Mouse (Mus musculus): ENCODE data around the gene Dtx4. TPM values are rescaled to one million over a fixed set of nuclear protein-coding genes. Genes with fewer than 3 reads are reported as not detected.
A peak's percentile ranks its signal among the peaks of the same experiment; 100 is the strongest.

Gene Dtx4
- polyA plus RNA-seq, 1 experiment from 2014 or later: 15.3 TPM

DNA sequence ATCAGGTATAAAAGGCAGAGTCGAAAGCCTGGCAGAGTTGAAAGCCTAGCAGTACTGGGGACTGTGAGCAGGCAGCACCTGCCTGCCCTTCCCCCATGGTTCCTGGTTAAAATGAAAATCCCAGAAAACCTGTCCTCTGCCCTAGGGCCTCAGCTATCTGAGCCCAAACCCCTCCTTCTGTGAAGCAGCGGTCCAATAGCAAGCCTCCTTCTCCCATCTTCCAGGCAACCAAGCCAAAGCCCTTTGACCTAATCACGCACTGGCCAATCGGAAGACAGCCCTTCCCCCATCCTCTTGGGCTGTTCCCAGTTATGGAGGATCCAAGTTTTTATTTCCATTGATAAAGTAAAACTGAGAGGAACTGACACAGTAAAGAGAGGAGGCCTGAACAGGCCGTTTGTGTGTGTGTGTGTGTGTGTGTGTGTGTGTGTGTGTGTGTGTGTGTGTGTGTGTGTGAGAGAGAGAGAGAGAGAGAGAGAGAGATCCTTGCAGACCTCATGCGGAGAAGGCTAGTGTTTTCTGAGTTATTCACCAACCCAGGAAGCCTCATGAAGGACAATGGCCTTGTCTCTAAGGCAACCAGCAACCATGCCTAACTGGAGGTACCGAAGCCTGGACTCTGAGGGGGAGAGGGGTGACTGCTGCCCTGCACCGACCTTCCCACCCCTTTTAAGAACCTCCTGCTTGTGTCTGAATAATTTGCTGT is 12.1 kb downstream of the Dtx4 start:
- DNase-seq (ENCODE audit: low spot score) (peak; percentile 73), ATAC-seq (peak; percentile 72)
- H3K9ac ChIP-seq (ENCODE audit: low read length): peak overlapping the region; percentile 37; the same call in 1 of the 2 replicates
- peak overlapping the region; percentile 72 for H3K27ac ChIP-seq (ENCODE audit: low read depth, low read length)
- WGBS: 3% methylated on average over 8 of the region's 8 CpGs
- no peak overlapping the region for H3K4me3 ChIP-seq (ENCODE audit: low read depth, low read length)
- H3K4me1 ChIP-seq (ENCODE audit: control insufficient read depth, insufficient read depth, low read length): peaks cover 18% of the 10 kb centered on the region
- no peaks in the 10 kb centered on the region for H3K9me3 ChIP-seq (replicated peaks; ENCODE audit: control insufficient read depth, low read length)
- H3K27me3 ChIP-seq (replicated peaks; ENCODE audit: control insufficient read depth, insufficient read depth, low read length): no peaks in the 10 kb centered on the region
- peak overlapping the region; percentile 9; the same call in 1 of the 2 replicates for H3K4me2 ChIP-seq (ENCODE audit: low read length)
- H3K36me3 ChIP-seq (ENCODE audit: control insufficient read depth, insufficient read depth, low read length): peaks cover 41% of the 10 kb centered on the region

GRCm38 (mm10) chr19:12488205-12488966 is 12.9 kb downstream of the Dtx4 start:
- Histone ChIP-seq H3K27me3 (replicated peaks; ENCODE audit: control insufficient read depth, insufficient read depth, low read length) (no peaks in the 10 kb centered on the region), H3K9ac (ENCODE audit: low read length) (peak overlapping the region; percentile 37; the same call in 1 of the 2 replicates), H3K9me3 (replicated peaks; ENCODE audit: control insufficient read depth, low read length) (no peaks in the 10 kb centered on the region), H3K27ac (ENCODE audit: low read depth, low read length) (peak overlapping the region; percentile 72), H3K36me3 (ENCODE audit: control insufficient read depth, insufficient read depth, low read length) (peaks cover 48% of the 10 kb centered on the region), H3K4me2 (ENCODE audit: low read length) (peak overlapping the region; percentile 7; the same call in 1 of the 2 replicates), H3K4me1 (ENCODE audit: control insufficient read depth, insufficient read depth, low read length) (peaks cover 15% of the 10 kb centered on the region), H3K4me3 (ENCODE audit: low read depth, low read length) (no peak overlapping the region)
- WGBS: 7% methylated on average over 9 of the region's 9 CpGs
- peak; percentile 53 for ATAC-seq
- peak; percentile 28 for DNase-seq (ENCODE audit: low spot score)

- WGBS: 90% methylated on average over 12 of the region's 12 CpGs
- no peak overlapping the region for H3K4me3 ChIP-seq (ENCODE audit: low read depth, low read length)
- no peak overlapping the region for H3K9ac ChIP-seq (ENCODE audit: low read length)
- H3K4me1 ChIP-seq (ENCODE audit: control insufficient read depth, insufficient read depth, low read length): peaks cover 15% of the 10 kb centered on the region
- no peak overlapping the region for H3K4me2 ChIP-seq (ENCODE audit: low read length)
- H3K9me3 ChIP-seq (replicated peaks; ENCODE audit: control insufficient read depth, low read length): no peaks in the 10 kb centered on the region
- ATAC-seq (no peak), DNase-seq (ENCODE audit: low spot score) (no peak)
- no peaks in the 10 kb centered on the region for H3K27me3 ChIP-seq (replicated peaks; ENCODE audit: control insufficient read depth, insufficient read depth, low read length)
- H3K27ac ChIP-seq (ENCODE audit: low read depth, low read length): peak overlapping the region; percentile 72; the same call in 1 of the 2 replicates
- H3K36me3 ChIP-seq (ENCODE audit: control insufficient read depth, insufficient read depth, low read length): peaks cover 56% of the 10 kb centered on the region
Measured at GRCm38 (mm10) chr19:12487511-12488204, 13.6 kb downstream of the Dtx4 start.

- ATAC-seq (no peak), DNase-seq (ENCODE audit: low spot score) (no peak)
- H3K27ac ChIP-seq (ENCODE audit: low read depth, low read length): no peak overlapping the region
- no peaks in the 10 kb centered on the region for H3K9me3 ChIP-seq (replicated peaks; ENCODE audit: control insufficient read depth, low read length)
- no peaks in the 10 kb centered on the region for H3K27me3 ChIP-seq (replicated peaks; ENCODE audit: control insufficient read depth, insufficient read depth, low read length)
- 87% methylated on average over 6 of the region's 6 CpGs for WGBS
- no peak overlapping the region for H3K4me3 ChIP-seq (ENCODE audit: low read depth, low read length)
- no peak overlapping the region for H3K4me2 ChIP-seq (ENCODE audit: low read length)
- H3K4me1 ChIP-seq (ENCODE audit: control insufficient read depth, insufficient read depth, low read length): peaks cover 15% of the 10 kb centered on the region
- H3K36me3 ChIP-seq (ENCODE audit: control insufficient read depth, insufficient read depth, low read length): peaks cover 56% of the 10 kb centered on the region
- H3K9ac ChIP-seq (ENCODE audit: low read length): no peak overlapping the region
Measured at GRCm38 (mm10) chr19:12486875-12487274, 14.4 kb downstream of the Dtx4 start.

DNA sequence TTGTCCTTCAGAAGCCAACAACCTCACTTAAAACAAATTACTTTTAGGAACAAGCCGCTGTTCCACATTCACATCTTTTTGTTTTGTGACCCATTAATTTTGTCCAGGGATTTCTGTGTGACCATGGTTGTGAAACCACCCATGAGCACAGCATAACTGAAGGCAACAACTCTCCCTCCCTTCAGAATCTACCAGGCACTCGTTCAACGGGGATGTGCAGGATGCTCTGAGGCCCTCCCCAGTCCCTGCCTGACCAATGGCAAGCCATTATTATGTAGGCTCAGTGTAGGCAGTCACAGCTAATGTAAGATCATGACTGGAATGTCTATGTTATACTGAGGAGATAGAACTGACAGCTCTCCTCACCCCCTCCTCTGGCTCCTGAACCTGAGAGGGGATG is 15.6 kb downstream of the Dtx4 start:
- H3K9ac ChIP-seq (ENCODE audit: low read length): no peak overlapping the region
- no peak overlapping the region for H3K4me3 ChIP-seq (ENCODE audit: low read depth, low read length)
- no peak overlapping the region for H3K27ac ChIP-seq (ENCODE audit: low read depth, low read length)
- H3K4me2 ChIP-seq (ENCODE audit: low read length): no peak overlapping the region
- no peaks in the 10 kb centered on the region for H3K27me3 ChIP-seq (replicated peaks; ENCODE audit: control insufficient read depth, insufficient read depth, low read length)
- ATAC-seq (no peak), DNase-seq (ENCODE audit: low spot score) (no peak)
- H3K36me3 ChIP-seq (ENCODE audit: control insufficient read depth, insufficient read depth, low read length): peaks cover 57% of the 10 kb centered on the region
- WGBS: 76% methylated on average over 3 of the region's 3 CpGs
- no peaks in the 10 kb centered on the region for H3K9me3 ChIP-seq (replicated peaks; ENCODE audit: control insufficient read depth, low read length)
- peaks cover 15% of the 10 kb centered on the region for H3K4me1 ChIP-seq (ENCODE audit: control insufficient read depth, insufficient read depth, low read length)

DNA sequence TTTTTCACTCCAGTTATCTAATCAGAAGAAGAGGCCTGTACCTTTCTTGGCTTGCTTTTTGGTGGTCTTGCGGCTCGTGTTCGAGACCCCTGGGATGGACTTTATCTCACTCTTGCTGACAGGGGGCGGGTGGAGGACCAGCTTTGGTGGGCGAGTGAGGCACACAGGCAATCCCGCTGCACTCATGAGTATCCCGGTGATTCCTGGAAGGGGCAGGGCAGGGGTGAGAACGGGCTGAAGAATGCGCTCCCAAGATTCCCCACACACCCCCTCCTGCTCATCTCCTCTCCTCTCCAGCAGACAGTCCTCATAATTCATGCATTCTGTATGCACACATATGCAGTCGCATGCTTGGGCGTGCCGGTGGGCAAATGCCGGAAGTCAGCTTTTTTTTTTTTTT is 16.0 kb downstream of the Dtx4 start:
- no peaks in the 10 kb centered on the region for H3K27me3 ChIP-seq (replicated peaks; ENCODE audit: control insufficient read depth, insufficient read depth, low read length)
- H3K27ac ChIP-seq (ENCODE audit: low read depth, low read length): no peak overlapping the region
- ATAC-seq (no peak), DNase-seq (ENCODE audit: low spot score) (no peak)
- no peak overlapping the region for H3K9ac ChIP-seq (ENCODE audit: low read length)
- WGBS: 94% methylated on average over 13 of the region's 13 CpGs
- no peak overlapping the region for H3K4me3 ChIP-seq (ENCODE audit: low read depth, low read length)
- H3K9me3 ChIP-seq (replicated peaks; ENCODE audit: control insufficient read depth, low read length): no peaks in the 10 kb centered on the region
- H3K36me3 ChIP-seq (ENCODE audit: control insufficient read depth, insufficient read depth, low read length): peaks cover 57% of the 10 kb centered on the region
- H3K4me1 ChIP-seq (ENCODE audit: control insufficient read depth, insufficient read depth, low read length): peaks cover 14% of the 10 kb centered on the region
- H3K4me2 ChIP-seq (ENCODE audit: low read length): no peak overlapping the region

GRCm38 (mm10) chr19:12484210-12484609 is 17.0 kb downstream of the Dtx4 start:
- DNase-seq (ENCODE audit: low spot score): no peak
- no peak overlapping the region for H3K9ac ChIP-seq (ENCODE audit: low read length)
- no peak for ATAC-seq
- peaks cover 10% of the 10 kb centered on the region for H3K4me1 ChIP-seq (ENCODE audit: control insufficient read depth, insufficient read depth, low read length)
- no peak overlapping the region for H3K4me3 ChIP-seq (ENCODE audit: low read depth, low read length)
- no peak overlapping the region for H3K4me2 ChIP-seq (ENCODE audit: low read length)
- 50% methylated on average over 4 of the region's 4 CpGs for WGBS
- no peaks in the 10 kb centered on the region for H3K27me3 ChIP-seq (replicated peaks; ENCODE audit: control insufficient read depth, insufficient read depth, low read length)
- H3K27ac ChIP-seq (ENCODE audit: low read depth, low read length): no peak overlapping the region
- H3K36me3 ChIP-seq (ENCODE audit: control insufficient read depth, insufficient read depth, low read length): peaks cover 63% of the 10 kb centered on the region
- no peaks in the 10 kb centered on the region for H3K9me3 ChIP-seq (replicated peaks; ENCODE audit: control insufficient read depth, low read length)

- peaks cover 65% of the 10 kb centered on the region for H3K36me3 ChIP-seq (ENCODE audit: control insufficient read depth, insufficient read depth, low read length)
- H3K4me2 ChIP-seq (ENCODE audit: low read length): no peak overlapping the region
- ATAC-seq (no peak), DNase-seq (ENCODE audit: low spot score) (no peak)
- H3K4me3 ChIP-seq (ENCODE audit: low read depth, low read length): no peak overlapping the region
- H3K9me3 ChIP-seq (replicated peaks; ENCODE audit: control insufficient read depth, low read length): no peaks in the 10 kb centered on the region
- no peaks in the 10 kb centered on the region for H3K27me3 ChIP-seq (replicated peaks; ENCODE audit: control insufficient read depth, insufficient read depth, low read length)
- WGBS: 75% methylated on average over 4 of the region's 4 CpGs
- peaks cover 7% of the 10 kb centered on the region for H3K4me1 ChIP-seq (ENCODE audit: control insufficient read depth, insufficient read depth, low read length)
- H3K9ac ChIP-seq (ENCODE audit: low read length): no peak overlapping the region
- no peak overlapping the region for H3K27ac ChIP-seq (ENCODE audit: low read depth, low read length)
Measured at GRCm38 (mm10) chr19:12483782-12484181, 17.5 kb downstream of the Dtx4 start.
